Mouse (Mus musculus) small intestine, adult 2 months (tissue): ENCODE results near the gene Sntg2.

ENCODE experiments used
- CTCF ChIP-seq: fragments of 200-500 bp; IDR thresholded peaks from 2 replicates; pipeline ENCODE4 v1.5.1; 2012; ENCODE audit warnings: low read depth, mild to moderate bottlenecking, control low read depth, inconsistent platforms, low read length, moderate library complexity, mixed read lengths; ENCODE audit not compliant: insufficient replicate concordance, insufficient read length; ENCODE audit errors: extremely low read depth
- POLR2A ChIP-seq: fragments of 200-500 bp; IDR thresholded peaks from 2 replicates; pipeline ENCODE4 v1.6.1; 2012; ENCODE audit warnings: low read depth, mild to moderate bottlenecking, control low read depth, inconsistent platforms, low read length, moderate library complexity

- no peak for TF ChIP-seq CTCF
- TF ChIP-seq POLR2A: no peak
Measured at GRCm38 (mm10) chr12:30251283-30251829, 121.8 kb downstream of the Sntg2 start.
